Mouse (Mus musculus): ENCODE data around the gene Gm14137. TPM values are rescaled to one million over a fixed set of nuclear protein-coding genes. Genes with fewer than 3 reads are reported as not detected.

Gm14137 gene
- total RNA-seq, 4 experiments from 2014 or later, result not detected

Other genes starting within 250 kb of the Gm14137 start
- gene Chst14, start 248.0 kb upstream of the Gm14137 start, total RNA-seq (2022), result 1 to 10 TPM; 1.0 to 2.3 (median 1.9) TPM
- 1 to 10 TPM; 2.9 to 5.4 (median 4.2) TPM for gene Ccdc32, start 145.1 kb upstream of the Gm14137 start, total RNA-seq (2022)
- 1 to 10 TPM; 2.7 to 3.5 (median 3.3) TPM for gene Rpusd2, start 139.7 kb upstream of the Gm14137 start, total RNA-seq (2022)
- gene Knl1, start 127.4 kb upstream of the Gm14137 start, total RNA-seq (2022), result under 1 TPM in 3 of 4 experiments, not detected in 1; 0.07 to 0.36 (median 0.29) TPM
- 1 to 10 TPM in 3 of 4 experiments, under 1 TPM in 1; 0.74 to 1.8 (median 1.2) TPM for gene Rad51, start 61.7 kb upstream of the Gm14137 start, total RNA-seq (2022)
- gene Rmdn3, start 17.5 kb upstream of the Gm14137 start, total RNA-seq (2022), result 1 to 10 TPM; 3.2 to 6.7 (median 4.8) TPM
- gene Gchfr, start 6.7 kb upstream of the Gm14137 start, total RNA-seq (2022), result not detected
- 10 to 100 TPM in 3 of 4 experiments, 1 to 10 TPM in 1; 9.1 to 15.3 (median 11.8) TPM for gene Zfyve19, start 34.1 kb downstream of the Gm14137 start, total RNA-seq (2022)
- gene Dnajc17, start 34.3 kb downstream of the Gm14137 start, total RNA-seq (2022), result 1 to 10 TPM; 7.5 to 8.5 (median 8.0) TPM
- not detected for gene Ppp1r14d, start 55.4 kb downstream of the Gm14137 start, total RNA-seq (2022)
- under 1 TPM in 1 of 4 experiments, not detected in 3; 0.13 TPM for gene Spint1, start 62.9 kb downstream of the Gm14137 start, total RNA-seq (2022)
- gene Rhov, start 96.8 kb downstream of the Gm14137 start, total RNA-seq (2022), result not detected
- gene Vps18, start 114.2 kb downstream of the Gm14137 start, total RNA-seq (2022), result 10 to 100 TPM; 10.8 to 12.5 (median 11.5) TPM
- gene Dll4, start 151.3 kb downstream of the Gm14137 start, total RNA-seq (2022), result 1 to 10 TPM; 3.3 to 5.8 (median 3.9) TPM
- gene Chac1, start 176.7 kb downstream of the Gm14137 start, total RNA-seq (2022), result 100 to 1,000 TPM in 1 of 4 experiments, 10 to 100 TPM in 3; 59.1 to 158 (median 73.1) TPM